In genomic region chr1:118581179-118581578, GRCm38 (mm10) we compare ENCODE assay signal across 23 mouse cellular contexts. TPM values are rescaled to one million over a fixed set of nuclear protein-coding genes. Genes with fewer than 3 reads are reported as not detected.
A peak's percentile ranks its signal among the peaks of the same experiment; 100 is the strongest.
DNase-seq lines count a peak whose midpoint lies in the region; ATAC-seq and TF ChIP-seq lines count a peak whose summit lies in the region.
"Had no signal": no experiment of that assay in that cellular context is flagged by ENCODE, and none has a peak within 500 bp of the region (broad histone marks: within the 10 kb centered on the region; RNA-seq: fewer than 3 reads in every experiment).

No protein-coding gene starts in this region.

- H3K9me3 ChIP-seq in hindbrain, postnatal 0 days (ENCODE audit: low read length): no peaks in the 10 kb centered on the region
- H3K9me3 ChIP-seq: embryonic facial prominence, embryonic 13.5 days; forebrain, embryonic 12.5 days; G1E; heart, embryonic 12.5 days; hindbrain, embryonic 15.5 days had no signal

- no peak overlapping the region for H3K27ac ChIP-seq in hindbrain, postnatal 0 days
- H3K27ac ChIP-seq: embryonic facial prominence, embryonic 13.5 days; forebrain, embryonic 12.5 days; gastrocnemius, adult 2 months; hindbrain, embryonic 15.5 days had no signal

- H3K9ac ChIP-seq in hindbrain, postnatal 0 days (replicated peaks; ENCODE audit: low read length): no peak overlapping the region
- H3K9ac ChIP-seq: embryonic facial prominence, embryonic 13.5 days; forebrain, embryonic 12.5 days; heart, embryonic 12.5 days; hindbrain, embryonic 15.5 days had no signal

- no peak overlapping the region for H3K4me3 ChIP-seq in hindbrain, postnatal 0 days (ENCODE audit: low read length)
- H3K4me3 ChIP-seq: embryonic facial prominence, embryonic 13.5 days; forebrain, embryonic 12.5 days; gastrocnemius, adult 2 months; heart, embryonic 12.5 days; hindbrain, embryonic 15.5 days had no signal

- no peak overlapping the region for H3K4me2 ChIP-seq in hindbrain, postnatal 0 days (ENCODE audit: low read depth, low read length)
- H3K4me2 ChIP-seq: embryonic facial prominence, embryonic 13.5 days; forebrain, embryonic 12.5 days; heart, embryonic 12.5 days; hindbrain, embryonic 15.5 days had no signal

- WGBS in hindbrain, postnatal 0 days: 92% methylated on average over 8 of the region's 8 CpGs

- peak; percentile 14 for DNase-seq in layer of hippocampus, adult 9-11 months
- no peak for DNase-seq in layer of hippocampus, adult 9-10 months (ENCODE audit: low spot score)
- DNase-seq in hindbrain, postnatal 0 days (ENCODE audit: low spot score): no peak
- DNase-seq in adrenal gland, adult 8-10 months: no peak
- DNase-seq: adrenal gland, postnatal 10 days; B cell, adult 2 months; cerebellum, adult 11 months; cerebellum, adult 8-10 months; cerebellum, postnatal 25 days; gastrocnemius, adult 2 months; gastrocnemius, postnatal 25 days; heart, adult 18-20 months; heart, postnatal 36 days had no signal

- H3K27me3 ChIP-seq in hindbrain, postnatal 0 days (ENCODE audit: insufficient read depth, low read length): no peaks in the 10 kb centered on the region
- H3K27me3 ChIP-seq: embryonic facial prominence, embryonic 13.5 days; forebrain, embryonic 12.5 days; heart, embryonic 12.5 days; hindbrain, embryonic 15.5 days had no signal

- TF ChIP-seq CTCF in hindbrain, postnatal 0 days (IDR thresholded peaks at IDR 0.05; ENCODE audit: low read depth): no peak

- ATAC-seq in common myeloid progenitor, adult 5-6 weeks (replicated peaks; ENCODE audit: low read depth, poor library complexity, severe bottlenecking): peak; percentile 68
- ATAC-seq in megakaryocyte, adult 5-6 weeks (ENCODE audit: poor library complexity, severe bottlenecking): peak; percentile 94
- ATAC-seq in hindbrain, postnatal 0 days: no peak
- ATAC-seq: CD4-positive, CD25-positive, alpha-beta regulatory T cell, adult 4 months; forebrain, embryonic 16.5 days; inflammation-experienced regulatory T-cells, adult 6 months had no signal

- H3K4me1 ChIP-seq in hindbrain, postnatal 0 days (ENCODE audit: insufficient read depth, low read length): no peaks in the 10 kb centered on the region
- H3K4me1 ChIP-seq: embryonic facial prominence, embryonic 13.5 days; forebrain, embryonic 12.5 days; heart, embryonic 12.5 days; hindbrain, embryonic 15.5 days had no signal

- H3K36me3 ChIP-seq in hindbrain, postnatal 0 days (ENCODE audit: insufficient read depth, low read length): peaks cover 29% of the 10 kb centered on the region

RNA-seq across cellular contexts. Expression of gene Tfcp2l1, which starts 46.6 kb away (rescaled TPM):
- 0.10 and 1.1 TPM in 2 replicates for total RNA-seq in common myeloid progenitor, adult 5-6 weeks (2017)
- total RNA-seq in megakaryocyte, adult 5-6 weeks (2015): not detected in 2 replicates
- total RNA-seq in megakaryocyte, adult 5-6 weeks (2017): not detected in 2 replicates
- 2.3 and 2.8 TPM in 2 replicates for total RNA-seq in hindbrain, postnatal 0 days (2014; rRNA removed)
- 0.68 and 0.90 TPM in 2 replicates for polyA plus RNA-seq in hindbrain, postnatal 0 days (2015; fragmentation: Nextera tagmentation; extraction: Ambion mirVana)
- 1 to 10 TPM in 3 of 4 experiments, under 1 TPM in 1; 0.70 to 3.0 (median 1.7) TPM for total RNA-seq in adrenal gland, adult 8-10 months (2022)
- polyA plus RNA-seq: G1E had no signal
